Mouse (Mus musculus) granulocyte monocyte progenitor cell, adult 5-6 weeks (primary cell): ENCODE data around the gene Creb5. TPM values are rescaled to one million over a fixed set of nuclear protein-coding genes. Genes with fewer than 3 reads are reported as not detected.

Source experiments
- ATAC-seq: replicated peaks from 2 replicates; pipeline ENCODE4 v1.8.0; 2016; ENCODE audit warnings: mild to moderate bottlenecking, moderate TSS enrichment, inconsistent platforms; ENCODE audit not compliant: poor library complexity, severe bottlenecking
- total RNA-seq, 2 experiments: library from RNA; stranded (forward) in 1 of 2; stranded (reverse) in 1 of 2; fragments of 200-712, 200-1000 nt in 1 of 2; fragments of >200 nt in 1 of 2; fragmentation: Nextera tagmentation in 1 of 2; gene quantifications; 2 replicates each; pipeline ENCODE4 v1.2.3; 2014 to 2017

The Creb5 gene
- total RNA-seq, 2 experiments from 2014 or later = 0.15 TPM; not detected in 1

GRCm38 (mm10) chr6:53470559-53470958 lies 183.5 kb downstream of the Creb5 start:
- ATAC-seq = no peak

DNA sequence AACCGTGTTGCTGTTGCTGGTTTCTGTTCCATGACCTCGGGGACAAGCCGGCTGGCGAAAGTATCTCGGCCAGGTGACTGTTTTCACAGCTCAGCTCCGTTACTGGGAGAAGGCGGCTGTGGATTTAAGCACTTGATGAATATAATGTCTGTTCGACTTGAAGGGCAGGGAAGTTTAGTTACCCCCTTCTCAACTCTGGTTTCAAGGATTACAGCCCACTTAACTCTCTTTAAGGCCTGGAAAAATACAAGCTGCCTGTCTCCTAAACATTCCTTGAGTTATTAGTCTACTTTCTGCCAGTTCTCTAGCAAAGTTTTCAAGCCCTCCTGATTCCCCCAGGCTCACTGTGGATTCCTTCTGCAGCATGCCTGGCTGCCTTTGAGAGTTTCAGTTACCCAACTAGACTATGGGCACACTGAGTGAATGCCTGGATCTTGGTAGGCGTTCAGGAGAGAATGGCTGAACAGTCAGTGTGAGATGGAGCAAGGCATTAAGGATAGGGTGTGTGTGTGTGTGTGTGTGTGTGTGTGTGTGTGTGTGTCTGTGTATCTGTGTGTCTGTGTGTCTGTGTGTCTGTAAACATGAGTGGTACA lies 184.0 kb downstream of the Creb5 start:
- no peak for ATAC-seq

GRCm38 (mm10) chr6:53472751-53473150 lies 185.7 kb downstream of the Creb5 start:
- ATAC-seq = no peak

- no peak for ATAC-seq
Observed at GRCm38 (mm10) chr6:53477501-53477900, 190.4 kb downstream of the Creb5 start.

- ATAC-seq = no peak
Observed at GRCm38 (mm10) chr6:53490917-53491316, 203.8 kb downstream of the Creb5 start.

DNA sequence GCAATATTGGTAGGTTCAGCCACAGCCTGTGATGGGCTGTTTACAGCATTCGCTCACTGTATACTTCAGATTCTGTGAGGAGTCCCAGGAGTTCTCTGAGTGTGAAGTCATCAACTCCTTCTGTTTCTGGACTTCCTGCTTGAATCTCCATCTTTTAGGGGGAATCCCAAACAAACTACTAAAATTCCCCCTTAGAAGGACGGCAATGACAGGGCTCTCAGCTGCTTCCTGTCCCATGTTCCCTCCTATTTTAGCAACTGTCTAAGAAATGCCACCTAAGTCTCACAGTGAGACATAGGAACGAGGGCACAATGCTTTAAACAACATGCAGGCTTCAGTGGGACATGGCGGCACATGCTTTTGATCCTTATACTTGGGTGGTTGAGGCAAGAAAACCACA lies 204.3 kb downstream of the Creb5 start:
- no peak for ATAC-seq

- no peak for ATAC-seq
Observed at GRCm38 (mm10) chr6:53493864-53494263, 206.8 kb downstream of the Creb5 start.

- no peak for ATAC-seq
Observed at GRCm38 (mm10) chr6:53495667-53496066, 208.6 kb downstream of the Creb5 start.

- no peak for ATAC-seq
Observed at GRCm38 (mm10) chr6:53496325-53496753, 209.3 kb downstream of the Creb5 start.

- ATAC-seq = no peak
Observed at GRCm38 (mm10) chr6:53497904-53498536, 210.9 kb downstream of the Creb5 start.

- no peak for ATAC-seq
Observed at GRCm38 (mm10) chr6:53499621-53500295, 212.7 kb downstream of the Creb5 start.

GRCm38 (mm10) chr6:53501236-53501635 lies 214.2 kb downstream of the Creb5 start:
- no peak for ATAC-seq

GRCm38 (mm10) chr6:53506947-53507564 lies 220.0 kb downstream of the Creb5 start:
- no peak for ATAC-seq

DNA sequence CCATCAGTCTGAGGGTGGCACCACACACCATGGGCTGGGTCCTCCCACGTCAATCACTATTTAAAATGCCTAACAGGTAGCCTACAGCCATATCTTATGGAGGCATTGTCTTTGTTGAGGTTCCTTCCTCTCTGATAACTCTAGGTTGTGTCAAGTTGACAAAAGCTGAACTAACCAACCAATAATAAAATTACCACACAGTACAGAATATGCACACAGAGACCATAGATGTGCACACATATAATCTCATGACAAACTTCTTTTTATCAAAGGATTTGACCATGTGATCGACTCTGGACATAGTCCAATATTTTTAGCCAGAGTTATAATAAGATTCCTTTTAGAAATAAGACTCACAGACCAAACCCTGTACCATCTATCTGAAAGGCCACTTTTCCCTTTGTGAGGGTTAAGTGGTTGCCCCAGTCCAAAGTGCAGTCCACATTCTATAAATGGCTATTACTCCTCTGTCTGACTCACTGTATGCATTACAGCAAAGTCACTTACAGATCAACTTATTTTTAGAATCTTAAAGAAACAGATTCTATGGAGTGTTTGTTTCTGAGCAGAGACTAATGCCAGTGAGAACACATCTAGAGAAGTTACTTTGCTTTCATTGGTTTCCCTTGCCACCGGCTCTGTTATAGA lies 221.9 kb downstream of the Creb5 start:
- no peak for ATAC-seq

GRCm38 (mm10) chr6:53510005-53510404 lies 222.9 kb downstream of the Creb5 start:
- ATAC-seq = no peak

DNA sequence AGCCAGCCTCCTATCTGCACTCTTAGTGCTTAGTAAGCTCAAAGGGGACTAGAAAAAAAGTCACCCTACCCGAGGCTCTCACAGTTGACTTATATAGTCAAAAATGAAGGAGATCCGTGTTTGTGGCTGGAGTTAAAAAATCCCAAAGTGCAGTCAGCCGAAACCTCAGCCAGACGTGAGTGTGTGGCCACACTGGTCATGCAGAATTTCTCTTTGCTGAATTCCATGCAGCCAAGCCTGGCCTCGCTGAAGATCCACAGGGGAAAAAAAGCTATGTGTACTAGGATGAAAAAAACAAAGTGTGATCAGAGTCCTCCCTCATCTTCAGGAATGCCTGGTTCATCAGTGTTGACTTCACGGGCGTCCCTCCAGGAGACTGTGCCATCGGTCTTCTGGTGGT lies 225.2 kb downstream of the Creb5 start:
- no peak for ATAC-seq

DNA sequence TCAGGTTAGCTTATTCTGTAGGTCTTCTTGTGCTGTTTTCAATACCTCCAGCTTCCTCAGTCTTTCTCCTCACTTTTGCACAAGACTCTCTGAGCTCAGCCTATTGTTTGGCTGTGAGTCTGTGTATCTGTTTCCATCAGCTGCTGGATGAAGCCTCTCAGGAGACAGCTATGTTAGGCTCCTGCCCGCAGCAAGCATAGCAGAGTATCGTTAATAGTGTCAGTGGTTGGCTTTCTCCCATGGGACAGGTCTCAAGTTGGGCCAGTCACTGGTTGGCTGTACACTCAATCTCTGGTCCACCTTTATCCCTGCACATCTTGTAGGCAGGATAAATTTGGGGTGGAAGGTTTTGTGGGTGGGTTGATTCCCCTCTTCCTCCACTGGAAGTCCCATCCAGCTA lies 226.3 kb downstream of the Creb5 start:
- ATAC-seq = no peak

DNA sequence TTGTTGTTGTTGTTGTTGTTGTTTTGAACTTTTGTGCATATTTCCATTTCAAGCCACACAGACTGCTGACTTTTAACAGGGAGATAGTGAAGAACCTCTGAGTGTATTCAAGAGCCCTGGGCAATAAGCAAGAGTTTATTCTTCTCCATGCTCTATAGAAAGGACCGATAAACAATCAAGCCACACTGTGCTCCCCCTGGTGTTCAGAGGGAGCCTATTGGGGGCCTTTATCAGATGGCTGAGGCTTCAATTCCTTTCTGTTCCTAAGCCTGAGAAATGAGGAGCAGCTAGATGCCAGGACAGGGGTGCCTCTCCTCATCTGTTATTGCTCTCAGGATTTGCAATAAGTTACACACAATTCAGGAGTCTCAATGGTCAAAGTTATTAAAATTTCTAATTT lies 227.8 kb downstream of the Creb5 start:
- ATAC-seq = no peak

DNA sequence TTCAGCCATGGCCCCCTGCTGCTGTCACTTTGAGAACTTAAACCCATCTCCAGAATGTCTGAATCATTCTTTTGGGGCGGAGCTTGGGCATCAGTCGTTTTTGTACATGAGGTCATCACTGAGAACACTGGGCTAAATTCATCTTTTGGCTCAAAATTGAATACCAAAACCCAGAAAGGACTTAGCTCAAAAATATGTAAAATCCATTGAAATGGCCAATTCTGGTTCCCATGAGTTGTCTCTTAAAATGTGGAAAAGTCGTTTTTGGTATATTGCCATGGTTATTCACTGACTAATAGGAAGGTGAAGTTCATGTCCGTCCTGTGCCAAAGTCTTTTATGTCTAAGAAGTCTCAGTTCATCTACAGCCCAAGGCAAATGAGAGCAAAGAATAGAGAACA lies 228.5 kb downstream of the Creb5 start:
- ATAC-seq = no peak

DNA sequence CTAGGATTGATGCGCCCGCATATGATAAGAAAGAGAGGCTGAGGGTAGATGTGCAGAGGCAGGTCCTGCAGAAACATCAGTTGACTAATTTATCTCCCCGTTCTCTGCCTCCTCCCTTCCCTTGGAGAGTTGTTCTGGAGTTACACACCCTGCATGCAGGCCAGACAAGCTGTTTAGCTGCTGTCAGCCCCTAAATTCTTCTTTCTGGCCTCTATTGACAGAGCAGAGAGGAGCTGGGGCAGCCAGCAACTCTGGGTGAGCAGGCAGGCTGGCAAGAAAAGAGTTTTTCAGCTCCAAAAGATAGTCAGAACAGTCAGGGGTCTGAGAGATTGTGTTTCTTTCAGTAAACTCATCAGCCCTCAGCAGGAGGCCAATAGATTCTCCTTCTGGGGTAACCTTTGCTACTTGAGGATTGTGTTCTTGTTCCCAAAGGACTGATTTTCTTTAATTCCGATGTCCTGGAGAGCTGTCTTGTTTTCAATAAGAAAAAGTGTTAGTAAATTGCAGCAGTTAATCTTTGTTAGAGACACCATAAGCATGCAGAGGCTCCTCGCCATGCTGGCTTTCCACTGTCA lies 230.4 kb downstream of the Creb5 start:
- no peak for ATAC-seq
